19 mouse cellular contexts compared by ENCODE assay signal in the genomic region with DNA sequence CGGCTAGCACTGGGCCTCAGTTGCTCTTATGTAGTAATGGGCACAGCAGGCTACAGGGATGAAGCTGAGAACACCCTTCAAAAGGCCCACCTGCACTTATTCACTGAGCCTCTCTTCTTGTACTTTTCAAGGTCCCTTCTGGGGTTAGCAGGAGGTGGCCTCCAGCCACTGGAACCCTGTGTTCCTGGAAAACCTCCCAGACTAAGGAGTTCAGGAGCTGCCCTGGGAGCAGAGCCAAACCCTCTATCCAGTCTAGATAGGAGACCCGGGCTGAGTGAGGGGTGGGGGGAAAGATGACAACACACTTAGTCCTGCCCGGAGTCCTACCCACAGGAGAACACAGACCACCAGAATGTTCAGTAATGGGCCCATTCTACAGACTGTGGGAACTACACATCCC. TPM values are rescaled to one million over a fixed set of nuclear protein-coding genes. Genes with fewer than 3 reads are reported as not detected.
A peak's percentile ranks its signal among the peaks of the same experiment; 100 is the strongest.
DNase-seq lines count a peak whose midpoint lies in the region; ATAC-seq and TF ChIP-seq lines count a peak whose summit lies in the region.
"Had no signal": no experiment of that assay in that cellular context is flagged by ENCODE, and none has a peak within 500 bp of the region (broad histone marks: within the 10 kb centered on the region; RNA-seq: fewer than 3 reads in every experiment).

No protein-coding gene starts in this region.

- H3K9me3 ChIP-seq in heart, embryonic 11.5 days (replicated peaks; ENCODE audit: control insufficient read depth, low read length): no peaks in the 10 kb centered on the region
- H3K9me3 ChIP-seq in kidney, postnatal 0 days (replicated peaks; ENCODE audit: low read length): no peaks in the 10 kb centered on the region
- no peaks in the 10 kb centered on the region for H3K9me3 ChIP-seq in midbrain, embryonic 13.5 days
- H3K9me3 ChIP-seq: hindbrain, embryonic 12.5 days; liver, embryonic 12.5 days; neural tube, embryonic 12.5 days had no signal

- no peaks in the 10 kb centered on the region for H3K36me3 ChIP-seq in heart, embryonic 11.5 days (ENCODE audit: control insufficient read depth, insufficient read depth, low read length)
- no peaks in the 10 kb centered on the region for H3K36me3 ChIP-seq in kidney, postnatal 0 days (ENCODE audit: insufficient read depth, low read length)
- H3K36me3 ChIP-seq in midbrain, embryonic 13.5 days: no peaks in the 10 kb centered on the region
- H3K36me3 ChIP-seq: hindbrain, embryonic 12.5 days; liver, embryonic 12.5 days; neural tube, embryonic 12.5 days had no signal

- DNase-seq in heart, adult 11 months: peak; percentile 96
- peak; percentile 87 for DNase-seq in ovary, adult 18-20 months (ENCODE audit: low spot score)
- DNase-seq in ovary, postnatal 14 days (ENCODE audit: low spot score): no peak
- DNase-seq in kidney, postnatal 0 days (ENCODE audit: low spot score): no peak
- no peak for DNase-seq in thymus, postnatal 25 days
- DNase-seq: B cell, adult 2 months; cerebellum, adult 11 months; cerebellum, postnatal 36 days; gastrocnemius, postnatal 25 days; layer of hippocampus, adult 9-11 months; retina, postnatal 1 day; thymus, adult 18-20 months had no signal

- TF ChIP-seq CTCF in kidney, postnatal 0 days (IDR thresholded peaks at IDR 0.05; ENCODE audit: low read depth): no peak

- no peak overlapping the region for H3K9ac ChIP-seq in heart, embryonic 11.5 days (ENCODE audit: low read depth, low read length)
- H3K9ac ChIP-seq in kidney, postnatal 0 days (ENCODE audit: low read depth, low read length): no peak overlapping the region
- H3K9ac ChIP-seq in midbrain, embryonic 13.5 days (replicated peaks): no peak overlapping the region
- H3K9ac ChIP-seq: hindbrain, embryonic 12.5 days; liver, embryonic 12.5 days; neural tube, embryonic 12.5 days had no signal

- H3K4me1 ChIP-seq in heart, embryonic 11.5 days (ENCODE audit: control insufficient read depth, insufficient read depth, low read length): peaks cover 7% of the 10 kb centered on the region; the same call in 1 of the 2 replicates
- peaks cover 7% of the 10 kb centered on the region; the same call in 1 of the 2 replicates for H3K4me1 ChIP-seq in kidney, postnatal 0 days (replicated peaks; ENCODE audit: insufficient read depth, low read length)
- peaks cover 8% of the 10 kb centered on the region for H3K4me1 ChIP-seq in midbrain, embryonic 13.5 days (replicated peaks)

- H3K4me3 ChIP-seq in heart, embryonic 11.5 days (ENCODE audit: low read depth, low read length): no peak overlapping the region
- no peak overlapping the region for H3K4me3 ChIP-seq in kidney, postnatal 0 days (replicated peaks; ENCODE audit: low read depth, low read length)
- no peak overlapping the region for H3K4me3 ChIP-seq in midbrain, embryonic 13.5 days (replicated peaks)
- H3K4me3 ChIP-seq: erythroblast, embryonic 14.5 days; hindbrain, embryonic 12.5 days; liver, embryonic 12.5 days; neural tube, embryonic 12.5 days had no signal

- 47% methylated on average over 3 of the region's 3 CpGs for WGBS in heart, embryonic 11.5 days (ENCODE audit: insufficient replicate concordance)
- 71% methylated on average over 3 of the region's 3 CpGs for WGBS in kidney, postnatal 0 days
- whole genome bisulfite sequencing in midbrain, embryonic 13.5 days: 84% methylated on average over 3 of the region's 3 CpGs

- H3K27ac ChIP-seq in heart, embryonic 11.5 days (ENCODE audit: low read depth, low read length): no peak overlapping the region
- H3K27ac ChIP-seq in kidney, postnatal 0 days: peak overlapping the region; percentile 62
- no peak overlapping the region for H3K27ac ChIP-seq in midbrain, embryonic 13.5 days
- H3K27ac ChIP-seq: hindbrain, embryonic 12.5 days; liver, embryonic 12.5 days; neural tube, embryonic 12.5 days had no signal

- H3K4me2 ChIP-seq in heart, embryonic 11.5 days: no peak overlapping the region
- H3K4me2 ChIP-seq in kidney, postnatal 0 days (ENCODE audit: low read length): peak overlapping the region; percentile 66; the same call in 1 of the 2 replicates
- no peak overlapping the region for H3K4me2 ChIP-seq in midbrain, embryonic 13.5 days (replicated peaks)
- H3K4me2 ChIP-seq: hindbrain, embryonic 12.5 days; neural tube, embryonic 12.5 days had no signal

- ATAC-seq in heart, embryonic 11.5 days (replicated peaks; ENCODE audit: insufficient number of reproducible peaks, low FRiP score, low TSS enrichment): no peak
- ATAC-seq in kidney, postnatal 0 days (replicated peaks; ENCODE audit: low FRiP score, low read depth): no peak
- no peak for ATAC-seq in midbrain, embryonic 13.5 days
- ATAC-seq: forebrain, embryonic 14.5 days; liver, embryonic 12.5 days had no signal

- H3K27me3 ChIP-seq in heart, embryonic 11.5 days (ENCODE audit: control insufficient read depth, insufficient read depth, low read length): peaks cover 31% of the 10 kb centered on the region
- H3K27me3 ChIP-seq in kidney, postnatal 0 days (ENCODE audit: insufficient read depth, low read length): no peaks in the 10 kb centered on the region
- H3K27me3 ChIP-seq in midbrain, embryonic 13.5 days: peaks cover 39% of the 10 kb centered on the region

RNA-seq across cellular contexts. Expression of gene Susd3, which starts 2.5 kb away (rescaled TPM):
- 0.68 and 0.86 TPM in 2 replicates for polyA plus RNA-seq in heart, embryonic 11.5 days (2014; fragmentation: Nextera tagmentation; extraction: Ambion mirVana)
- 41.8 and 44.8 TPM in 2 replicates for polyA plus RNA-seq in kidney, postnatal 0 days (2015; fragmentation: Nextera tagmentation; extraction: Ambion mirVana)
- 0.94 and 1.5 TPM in 2 replicates for polyA plus RNA-seq in midbrain, embryonic 13.5 days (2015; fragmentation: Nextera tagmentation; extraction: Ambion mirVana)

RNA-seq across cellular contexts. Expression of gene Card19, which starts 30.2 kb away (rescaled TPM):
- 71.9 and 73.7 TPM in 2 replicates for polyA plus RNA-seq in heart, embryonic 11.5 days (2014; fragmentation: Nextera tagmentation; extraction: Ambion mirVana)
- 71.3 and 77.0 TPM in 2 replicates for polyA plus RNA-seq in kidney, postnatal 0 days (2015; fragmentation: Nextera tagmentation; extraction: Ambion mirVana)
- 14.9 and 18.9 TPM in 2 replicates for polyA plus RNA-seq in midbrain, embryonic 13.5 days (2015; fragmentation: Nextera tagmentation; extraction: Ambion mirVana)

RNA-seq across cellular contexts. Expression of gene Ninj1, which starts 58.7 kb away (rescaled TPM):
- 59.1 and 60.6 TPM in 2 replicates for polyA plus RNA-seq in heart, embryonic 11.5 days (2014; fragmentation: Nextera tagmentation; extraction: Ambion mirVana)
- polyA plus RNA-seq in kidney, postnatal 0 days (2015; fragmentation: Nextera tagmentation; extraction: Ambion mirVana): 122 and 127 TPM in 2 replicates
- 12.6 and 14.6 TPM in 2 replicates for polyA plus RNA-seq in midbrain, embryonic 13.5 days (2015; fragmentation: Nextera tagmentation; extraction: Ambion mirVana)

Comparison
In these comparisons a context has a peak if more than half of its experiments do, and no peak if none do; other contexts are left out.
1. DNase-seq: peak in heart, adult 11 months (single experiment) and ovary, adult 18-20 months (single experiment); none in ovary, postnatal 14 days (single experiment), kidney, postnatal 0 days (single experiment) and thymus, postnatal 25 days (single experiment).
2. RNA of gene Susd3, which starts 2.5 kb away (polyA plus RNA-seq): 41.8 to 44.8 TPM in kidney, postnatal 0 days; 0.94 to 1.5 TPM in midbrain, embryonic 13.5 days and 0.68 to 0.86 TPM in heart, embryonic 11.5 days; every median in the first group is over 10 times any median in the second.